Mouse (Mus musculus) myocyte (in vitro differentiated cells): ENCODE data around the gene Zscan2.

Source experiments
- CEBPB ChIP-seq: IDR thresholded peaks from 2 replicates; pipeline ENCODE4 v1.6.1; 2011; ENCODE audit warnings: mild to moderate bottlenecking, moderate library complexity; ENCODE audit not compliant: poor library complexity, insufficient read depth, severe bottlenecking
- E2F4 ChIP-seq: IDR thresholded peaks from one replicate; pipeline ENCODE4 v1.6.1; 2011; ENCODE audit warnings: mild to moderate bottlenecking, control low read depth, moderate library complexity; ENCODE audit not compliant: insufficient read depth
- MAX ChIP-seq: IDR thresholded peaks from one replicate; pipeline ENCODE4 v1.6.1; 2011; ENCODE audit warnings: low read depth, mild to moderate bottlenecking, control low read depth
- MYOD1 ChIP-seq, 3 experiments: IDR thresholded peaks; one replicate each; pipeline ENCODE4 v1.6.1; 2011; ENCODE audit warnings: control low read depth in 2 of 3, low read depth in 2 of 3, mild to moderate bottlenecking in 2 of 3, moderate library complexity in 1 of 3; ENCODE audit not compliant: insufficient read length in 2 of 3, control insufficient read depth in 1 of 3
- MYOG ChIP-seq, 3 experiments: IDR thresholded peaks; one replicate each; pipeline ENCODE4 v1.6.1; 2011; ENCODE audit warnings: control low read depth in 2 of 3, low read depth in 2 of 3, mild to moderate bottlenecking in 2 of 3; ENCODE audit not compliant: insufficient read length in 2 of 3, control insufficient read depth in 1 of 3, insufficient read depth in 1 of 3
- POLR2A ChIP-seq: IDR thresholded peaks from one replicate; pipeline ENCODE4 v1.6.1; 2011; ENCODE audit warnings: low read depth, mild to moderate bottlenecking, control low read depth, moderate library complexity; ENCODE audit not compliant: insufficient read length
- POLR2AphosphoS2 ChIP-seq: IDR thresholded peaks from one replicate; pipeline ENCODE4 v1.6.1; 2011; ENCODE audit warnings: low read depth, control low read depth; ENCODE audit not compliant: insufficient read length
- TCF12 ChIP-seq: IDR thresholded peaks from one replicate; pipeline ENCODE4 v1.6.1; 2011; ENCODE audit warnings: mild to moderate bottlenecking, control low read depth; ENCODE audit not compliant: poor library complexity, insufficient read depth, severe bottlenecking
- USF1 ChIP-seq: IDR thresholded peaks from one replicate; pipeline ENCODE4 v1.6.1; 2011; ENCODE audit warnings: low read depth, mild to moderate bottlenecking, control low read depth, moderate library complexity

- TF ChIP-seq POLR2A (no peak), USF1 (no peak), MAX (no peak), POLR2AphosphoS2 (no peak), MYOG (IDR thresholded peaks at IDR 0.05; ENCODE audit: control insufficient read depth in 1 of 3, insufficient read depth in 1 of 3, insufficient read length in 2 of 3, low read depth in 2 of 3) (no peak), E2F4 (no peak), MYOD1 (IDR thresholded peaks at IDR 0.05; ENCODE audit: control insufficient read depth in 1 of 3, insufficient read length in 2 of 3, low read depth in 2 of 3) (no peak), TCF12 (no peak), CEBPB (no peak)
Measured at GRCm38 (mm10) chr7:80864151-80864550, 3.4 kb downstream of the Zscan2 start.
